Mouse (Mus musculus): Measurements from ENCODE around the gene Zfp574. TPM values are rescaled to one million over a fixed set of nuclear protein-coding genes. Genes with fewer than 3 reads are reported as not detected.

The Zfp574 gene
- polyA plus RNA-seq, 1 experiment = 11.3 TPM

- no peak overlapping the region for H3K27ac ChIP-seq (ENCODE audit: control insufficient read depth, insufficient read depth, low read depth, low read length, poor library complexity)
- H3K4me1 ChIP-seq (ENCODE audit: control insufficient read depth, insufficient read depth, low read length) = no peaks in the 10 kb centered on the region
- TF ChIP-seq CTCF (IDR thresholded peaks at IDR 0.05; ENCODE audit: control insufficient read depth, insufficient read depth, low read length) = no peak
- no peak for TF ChIP-seq POLR2A (IDR thresholded peaks at IDR 0.05; ENCODE audit: borderline replicate concordance, control insufficient read depth, low read depth, low read length)
- H3K4me3 ChIP-seq (replicated peaks; ENCODE audit: control insufficient read depth, low read depth, low read length) = no peak overlapping the region
- WGBS = 79% methylated on average over 8 of the region's 8 CpGs
These were observed 25.0 kb upstream of the Zfp574 start for GRCm38 (mm10) chr7:25047363-25047762.

- TF ChIP-seq POLR2A (IDR thresholded peaks at IDR 0.05; ENCODE audit: borderline replicate concordance, control insufficient read depth, low read depth, low read length) (no peak), CTCF (IDR thresholded peaks at IDR 0.05; ENCODE audit: control insufficient read depth, insufficient read depth, low read length) (no peak)
- WGBS = 86% methylated on average over 16 of the region's 16 CpGs
- no peak overlapping the region for H3K4me3 ChIP-seq (replicated peaks; ENCODE audit: control insufficient read depth, low read depth, low read length)
- no peak overlapping the region for H3K27ac ChIP-seq (ENCODE audit: control insufficient read depth, insufficient read depth, low read depth, low read length, poor library complexity)
- no peaks in the 10 kb centered on the region for H3K4me1 ChIP-seq (ENCODE audit: control insufficient read depth, insufficient read depth, low read length)
These were observed 23.0 kb upstream of the Zfp574 start for GRCm38 (mm10) chr7:25049295-25049930.

DNA sequence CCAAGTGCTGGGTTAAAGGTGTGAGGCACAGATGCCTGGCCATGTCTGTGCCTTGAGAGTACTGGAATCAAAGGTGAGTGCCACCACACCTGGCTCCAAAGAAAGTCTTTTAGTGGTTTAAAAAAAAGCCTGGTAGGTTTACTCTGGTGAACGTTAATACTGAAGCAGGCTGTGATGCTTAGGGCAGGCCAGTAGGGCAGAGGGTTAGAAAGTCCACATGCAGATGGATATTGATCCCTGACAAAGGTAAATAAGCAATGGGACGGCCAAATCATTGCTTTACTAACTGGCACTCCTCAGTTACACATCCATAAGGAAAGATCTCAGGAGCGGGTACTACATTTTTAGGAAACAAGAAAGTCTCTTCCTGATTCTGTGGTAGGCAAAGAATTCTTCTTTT, 19.8 kb upstream of the Zfp574 start:
- TF ChIP-seq POLR2A (IDR thresholded peaks at IDR 0.05; ENCODE audit: borderline replicate concordance, control insufficient read depth, low read depth, low read length) (no peak), CTCF (IDR thresholded peaks at IDR 0.05; ENCODE audit: control insufficient read depth, insufficient read depth, low read length) (no peak)
- WGBS = 76% methylated on average over 3 of the region's 3 CpGs
- no peak overlapping the region for H3K27ac ChIP-seq (ENCODE audit: control insufficient read depth, insufficient read depth, low read depth, low read length, poor library complexity)

GRCm38 (mm10) chr7:25056951-25057350, 15.4 kb upstream of the Zfp574 start:
- Histone ChIP-seq H3K4me1 (ENCODE audit: control insufficient read depth, insufficient read depth, low read length) (peaks cover 2% of the 10 kb centered on the region; the same call in 1 of the 2 replicates), H3K27ac (ENCODE audit: control insufficient read depth, insufficient read depth, low read depth, low read length, poor library complexity) (no peak overlapping the region), H3K4me3 (replicated peaks; ENCODE audit: control insufficient read depth, low read depth, low read length) (no peak overlapping the region)
- WGBS = 81% methylated on average over 4 of the region's 4 CpGs
- TF ChIP-seq CTCF (IDR thresholded peaks at IDR 0.05; ENCODE audit: control insufficient read depth, insufficient read depth, low read length) (no peak), POLR2A (IDR thresholded peaks at IDR 0.05; ENCODE audit: borderline replicate concordance, control insufficient read depth, low read depth, low read length) (no peak)

More for the DNA sequence above, 19.8 kb upstream of the Zfp574 start:
- no peak overlapping the region for H3K4me3 ChIP-seq (replicated peaks; ENCODE audit: control insufficient read depth, low read depth, low read length)
- H3K4me1 ChIP-seq (ENCODE audit: control insufficient read depth, insufficient read depth, low read length) = peaks cover 2% of the 10 kb centered on the region; the same call in 1 of the 2 replicates

DNA sequence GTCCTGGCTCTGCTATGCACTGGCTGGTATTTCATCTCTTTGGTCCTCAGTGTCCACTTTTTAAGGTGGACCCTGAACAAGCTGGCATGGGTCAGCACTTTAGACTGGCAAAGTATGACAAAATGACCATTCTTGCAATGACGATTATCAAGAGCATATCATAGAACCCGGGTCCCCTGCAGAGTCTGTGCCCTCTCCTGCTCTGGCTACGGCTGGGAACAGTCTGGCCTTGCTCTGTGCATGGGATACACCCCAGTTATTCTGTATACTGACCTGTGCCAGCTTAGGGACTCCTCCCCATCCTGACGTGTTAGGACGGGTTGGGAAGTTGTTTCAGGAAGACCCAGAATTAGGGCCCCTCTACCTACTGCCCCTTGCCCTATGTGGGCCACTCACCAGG, 14.5 kb upstream of the Zfp574 start:
- H3K27ac ChIP-seq (ENCODE audit: control insufficient read depth, insufficient read depth, low read depth, low read length, poor library complexity) = no peak overlapping the region
- 84% methylated on average over 5 of the region's 5 CpGs for WGBS
- no peak overlapping the region for H3K4me3 ChIP-seq (replicated peaks; ENCODE audit: control insufficient read depth, low read depth, low read length)
- no peak for TF ChIP-seq CTCF (IDR thresholded peaks at IDR 0.05; ENCODE audit: control insufficient read depth, insufficient read depth, low read length)
- no peak for TF ChIP-seq POLR2A (IDR thresholded peaks at IDR 0.05; ENCODE audit: borderline replicate concordance, control insufficient read depth, low read depth, low read length)
- H3K4me1 ChIP-seq (ENCODE audit: control insufficient read depth, insufficient read depth, low read length) = peaks cover 2% of the 10 kb centered on the region; the same call in 1 of the 2 replicates

DNA sequence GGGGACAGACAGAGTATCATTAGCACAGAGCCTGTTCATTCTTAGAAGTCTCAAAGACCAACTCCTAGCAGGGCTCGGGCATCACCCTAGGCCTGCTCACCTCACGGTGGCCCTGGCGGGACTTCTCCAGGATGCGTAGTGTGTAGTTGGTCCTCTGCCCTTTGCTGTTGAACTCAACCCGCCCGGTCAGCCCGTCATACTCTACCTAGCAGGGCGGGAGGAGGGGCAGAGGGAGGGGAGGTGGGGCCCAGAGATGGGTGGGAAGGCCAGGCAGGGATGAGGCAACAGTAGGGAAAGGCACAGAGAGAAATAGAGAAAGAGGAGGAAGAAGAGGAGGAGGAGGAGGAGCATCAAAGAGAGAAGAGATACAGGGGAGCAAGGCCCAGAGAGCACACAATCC, 14.0 kb upstream of the Zfp574 start:
- TF ChIP-seq CTCF (IDR thresholded peaks at IDR 0.05; ENCODE audit: control insufficient read depth, insufficient read depth, low read length) = no peak
- no peak for TF ChIP-seq POLR2A (IDR thresholded peaks at IDR 0.05; ENCODE audit: borderline replicate concordance, control insufficient read depth, low read depth, low read length)
- Histone ChIP-seq H3K4me1 (ENCODE audit: control insufficient read depth, insufficient read depth, low read length) (peaks cover 2% of the 10 kb centered on the region; the same call in 1 of the 2 replicates), H3K4me3 (replicated peaks; ENCODE audit: control insufficient read depth, low read depth, low read length) (no peak overlapping the region), H3K27ac (ENCODE audit: control insufficient read depth, insufficient read depth, low read depth, low read length, poor library complexity) (no peak overlapping the region)
- 85% methylated on average over 8 of the region's 8 CpGs for WGBS

- no peak for TF ChIP-seq CTCF (IDR thresholded peaks at IDR 0.05; ENCODE audit: control insufficient read depth, insufficient read depth, low read length)
- TF ChIP-seq POLR2A (IDR thresholded peaks at IDR 0.05; ENCODE audit: borderline replicate concordance, control insufficient read depth, low read depth, low read length) = no peak
- no peak overlapping the region for H3K4me3 ChIP-seq (replicated peaks; ENCODE audit: control insufficient read depth, low read depth, low read length)
- peaks cover 2% of the 10 kb centered on the region; the same call in 1 of the 2 replicates for H3K4me1 ChIP-seq (ENCODE audit: control insufficient read depth, insufficient read depth, low read length)
- H3K27ac ChIP-seq (ENCODE audit: control insufficient read depth, insufficient read depth, low read depth, low read length, poor library complexity) = no peak overlapping the region
- WGBS = 92% methylated on average over 14 of the region's 14 CpGs
These were observed 13.5 kb upstream of the Zfp574 start for GRCm38 (mm10) chr7:25058836-25059235.

DNA sequence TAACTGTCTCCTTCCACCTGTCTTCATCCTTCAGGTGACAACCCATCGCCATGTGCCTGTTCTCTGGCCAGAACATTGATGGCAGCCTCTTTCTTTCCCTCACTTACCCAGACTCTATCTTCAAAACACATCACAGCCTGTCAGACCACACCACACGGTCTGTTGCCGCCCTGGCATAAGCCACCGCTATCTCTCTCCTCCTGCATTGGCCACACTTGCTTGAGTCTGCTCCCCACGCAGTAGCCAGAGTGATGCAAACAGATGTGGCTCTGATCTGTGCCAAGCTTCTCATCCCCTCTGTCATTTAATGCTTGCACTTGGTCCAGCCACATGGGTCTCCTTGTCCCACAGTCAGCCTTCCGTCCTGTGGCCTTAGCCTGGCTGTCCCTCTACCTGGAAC, 9.0 kb upstream of the Zfp574 start:
- 69% methylated on average over 6 of the region's 6 CpGs for WGBS
- Histone ChIP-seq H3K27ac (ENCODE audit: control insufficient read depth, insufficient read depth, low read depth, low read length, poor library complexity) (no peak overlapping the region), H3K4me1 (ENCODE audit: control insufficient read depth, insufficient read depth, low read length) (no peaks in the 10 kb centered on the region), H3K4me3 (replicated peaks; ENCODE audit: control insufficient read depth, low read depth, low read length) (no peak overlapping the region)
- TF ChIP-seq CTCF (IDR thresholded peaks at IDR 0.05; ENCODE audit: control insufficient read depth, insufficient read depth, low read length) (no peak), POLR2A (IDR thresholded peaks at IDR 0.05; ENCODE audit: borderline replicate concordance, control insufficient read depth, low read depth, low read length) (no peak)

Data from bone marrow, adult 2 months (tissue).